ENCODE assay signal across 7 mouse cellular contexts in genomic region chr10:80281921-80282371, GRCm38 (mm10). TPM values are rescaled to one million over a fixed set of nuclear protein-coding genes. Genes with fewer than 3 reads are reported as not detected.
DNase-seq lines count a peak whose midpoint lies in the region; ATAC-seq and TF ChIP-seq lines count a peak whose summit lies in the region.

No protein-coding gene starts in this region.

- H3K9ac ChIP-seq in liver, postnatal 0 days (replicated peaks) = 0 out of 2 replicates have a peak overlapping the region, but pooled peaks have one; percentile 30
- H3K9ac ChIP-seq in liver, embryonic 12.5 days = no peak overlapping the region
- H3K9ac ChIP-seq in kidney, embryonic 14.5 days (ENCODE audit: low read depth, low read length) = no peak overlapping the region
- H3K9ac ChIP-seq in neural tube, embryonic 15.5 days (replicated peaks) = 0 out of 2 replicates have a peak overlapping the region, but pooled peaks have one; percentile 6
- H3K9ac ChIP-seq in forebrain, embryonic 15.5 days (replicated peaks) = no peak overlapping the region
- H3K9ac ChIP-seq in forebrain, embryonic 13.5 days = no peak overlapping the region

- peak; percentile 63 for DNase-seq in liver, postnatal 0 days
- DNase-seq in cerebellum, postnatal 36 days = peak; percentile 43 to 53

- no peak overlapping the region for H3K4me2 ChIP-seq in liver, postnatal 0 days (ENCODE audit: low read depth, low read length)
- H3K4me2 ChIP-seq in liver, embryonic 12.5 days = no peak overlapping the region
- H3K4me2 ChIP-seq in kidney, embryonic 14.5 days (replicated peaks; ENCODE audit: low read depth, low read length) = no peak overlapping the region
- H3K4me2 ChIP-seq in neural tube, embryonic 15.5 days = no peak overlapping the region
- no peak overlapping the region for H3K4me2 ChIP-seq in forebrain, embryonic 15.5 days (replicated peaks)
- H3K4me2 ChIP-seq in forebrain, embryonic 13.5 days = no peak overlapping the region

- ATAC-seq in liver, postnatal 0 days = peak; percentile 47
- no peak for ATAC-seq in liver, embryonic 12.5 days
- ATAC-seq in kidney, embryonic 14.5 days (ENCODE audit: low FRiP score, low TSS enrichment) = peak; percentile 6; the same call in 1 of the 2 replicates
- ATAC-seq in neural tube, embryonic 15.5 days (ENCODE audit: low FRiP score) = no peak; the same call in 1 of the 2 replicates
- ATAC-seq in forebrain, embryonic 15.5 days (replicated peaks) = no peak
- no peak for ATAC-seq in forebrain, embryonic 13.5 days

- TF ChIP-seq CTCF in liver, postnatal 0 days (IDR thresholded peaks at IDR 0.05; ENCODE audit: low read depth) = no peak

- no peak overlapping the region for H3K4me3 ChIP-seq in liver, postnatal 0 days (ENCODE audit: low read depth, low read length)
- H3K4me3 ChIP-seq in liver, embryonic 12.5 days = no peak overlapping the region
- no peak overlapping the region for H3K4me3 ChIP-seq in kidney, embryonic 14.5 days (ENCODE audit: low read length)
- no peak overlapping the region for H3K4me3 ChIP-seq in neural tube, embryonic 15.5 days (replicated peaks)
- H3K4me3 ChIP-seq in forebrain, embryonic 15.5 days = no peak overlapping the region
- no peak overlapping the region for H3K4me3 ChIP-seq in forebrain, embryonic 13.5 days

- 61% methylated on average over 8 of the region's 8 CpGs for WGBS in liver, postnatal 0 days (ENCODE audit: insufficient replicate concordance)
- WGBS in liver, embryonic 12.5 days (ENCODE audit: insufficient replicate concordance) = 85% methylated on average over 8 of the region's 8 CpGs
- WGBS in kidney, embryonic 14.5 days = 73% methylated on average over 8 of the region's 8 CpGs
- WGBS in neural tube, embryonic 15.5 days = 51% methylated on average over 8 of the region's 8 CpGs
- 75% methylated on average over 8 of the region's 8 CpGs for WGBS in forebrain, embryonic 15.5 days
- 85% methylated on average over 8 of the region's 8 CpGs for whole genome bisulfite sequencing in forebrain, embryonic 13.5 days

- H3K36me3 ChIP-seq in liver, postnatal 0 days (replicated peaks; ENCODE audit: insufficient read depth, low read length) = peaks cover 80% of the 10 kb centered on the region
- H3K36me3 ChIP-seq in liver, embryonic 12.5 days = peaks cover 100% of the 10 kb centered on the region
- peaks cover 96% of the 10 kb centered on the region for H3K36me3 ChIP-seq in kidney, embryonic 14.5 days (ENCODE audit: control insufficient read depth, insufficient read depth, low read length)
- H3K36me3 ChIP-seq in neural tube, embryonic 15.5 days = peaks cover 93% of the 10 kb centered on the region
- peaks cover 86% of the 10 kb centered on the region for H3K36me3 ChIP-seq in forebrain, embryonic 15.5 days
- peaks cover 98% of the 10 kb centered on the region for H3K36me3 ChIP-seq in forebrain, embryonic 13.5 days (ENCODE audit: poor library complexity, severe bottlenecking)

- H3K27ac ChIP-seq in liver, postnatal 0 days (ENCODE audit: low read depth) = peak overlapping the region; percentile 59
- H3K27ac ChIP-seq in liver, embryonic 12.5 days = no peak overlapping the region
- H3K27ac ChIP-seq in kidney, embryonic 14.5 days (ENCODE audit: low read depth, low read length) = no peak overlapping the region
- 0 out of 2 replicates have a peak overlapping the region, but pooled peaks have one; percentile 37 for H3K27ac ChIP-seq in neural tube, embryonic 15.5 days (replicated peaks)
- H3K27ac ChIP-seq in forebrain, embryonic 15.5 days (replicated peaks) = no peak overlapping the region
- H3K27ac ChIP-seq in forebrain, embryonic 13.5 days = no peak overlapping the region

- H3K9me3 ChIP-seq in liver, postnatal 0 days (ENCODE audit: low read length) = no peaks in the 10 kb centered on the region
- H3K9me3 ChIP-seq in liver, embryonic 12.5 days (replicated peaks) = no peaks in the 10 kb centered on the region
- no peaks in the 10 kb centered on the region for H3K9me3 ChIP-seq in kidney, embryonic 14.5 days (ENCODE audit: control insufficient read depth, low read length)
- no peaks in the 10 kb centered on the region for H3K9me3 ChIP-seq in neural tube, embryonic 15.5 days (replicated peaks)
- H3K9me3 ChIP-seq in forebrain, embryonic 15.5 days = no peaks in the 10 kb centered on the region
- H3K9me3 ChIP-seq in forebrain, embryonic 13.5 days (replicated peaks) = no peaks in the 10 kb centered on the region

- peaks cover 26% of the 10 kb centered on the region for H3K4me1 ChIP-seq in liver, postnatal 0 days (ENCODE audit: insufficient read depth)
- H3K4me1 ChIP-seq in liver, embryonic 12.5 days = no peaks in the 10 kb centered on the region
- H3K4me1 ChIP-seq in kidney, embryonic 14.5 days (ENCODE audit: control insufficient read depth, insufficient read depth, low read length) = no peaks in the 10 kb centered on the region
- H3K4me1 ChIP-seq in neural tube, embryonic 15.5 days = peaks cover 9% of the 10 kb centered on the region
- no peaks in the 10 kb centered on the region for H3K4me1 ChIP-seq in forebrain, embryonic 15.5 days
- no peaks in the 10 kb centered on the region for H3K4me1 ChIP-seq in forebrain, embryonic 13.5 days

- no peak for TF ChIP-seq EP300 in liver, postnatal 0 days (IDR thresholded peaks at IDR 0.05; ENCODE audit: low read depth)

- no peaks in the 10 kb centered on the region for H3K27me3 ChIP-seq in liver, postnatal 0 days (ENCODE audit: insufficient read depth, low read length)
- no peaks in the 10 kb centered on the region for H3K27me3 ChIP-seq in liver, embryonic 12.5 days (replicated peaks)
- H3K27me3 ChIP-seq in kidney, embryonic 14.5 days (ENCODE audit: control insufficient read depth, insufficient read depth, low read length) = no peaks in the 10 kb centered on the region
- H3K27me3 ChIP-seq in neural tube, embryonic 15.5 days (replicated peaks) = no peaks in the 10 kb centered on the region
- H3K27me3 ChIP-seq in forebrain, embryonic 15.5 days = no peaks in the 10 kb centered on the region
- H3K27me3 ChIP-seq in forebrain, embryonic 13.5 days = no peaks in the 10 kb centered on the region

RNA-seq across cellular contexts. Expression of gene Rps15, which starts 10.3 kb away (rescaled TPM):
- 453 and 466 TPM in 2 replicates for polyA plus RNA-seq in liver, postnatal 0 days (2015; fragmentation: Nextera tagmentation; extraction: Ambion mirVana)
- polyA plus RNA-seq in liver, embryonic 12.5 days (2016; fragmentation: Nextera tagmentation; extraction: Ambion mirVana) = 872 and 920 TPM in 2 replicates
- polyA plus RNA-seq in kidney, embryonic 14.5 days (2014; fragmentation: Nextera tagmentation; extraction: Ambion mirVana) = 1,166 and 1,350 TPM in 2 replicates
- 544 and 638 TPM in 2 replicates for polyA plus RNA-seq in neural tube, embryonic 15.5 days (2015; fragmentation: Nextera tagmentation; extraction: Ambion mirVana)
- polyA plus RNA-seq in forebrain, embryonic 15.5 days (2015; fragmentation: Nextera tagmentation; extraction: Ambion mirVana) = 628 and 651 TPM in 2 replicates
- polyA plus RNA-seq in forebrain, embryonic 13.5 days (2015; fragmentation: Nextera tagmentation; extraction: Ambion mirVana) = 805 and 828 TPM in 2 replicates

RNA-seq across cellular contexts. Expression of gene Apc2, which starts 13.8 kb away (rescaled TPM):
- 0.05 and 0.20 TPM in 2 replicates for polyA plus RNA-seq in liver, postnatal 0 days (2015; fragmentation: Nextera tagmentation; extraction: Ambion mirVana)
- polyA plus RNA-seq in liver, embryonic 12.5 days (2016; fragmentation: Nextera tagmentation; extraction: Ambion mirVana) = 0.17 and 0.22 TPM in 2 replicates
- polyA plus RNA-seq in kidney, embryonic 14.5 days (2014; fragmentation: Nextera tagmentation; extraction: Ambion mirVana) = 1.0 and 1.4 TPM in 2 replicates
- polyA plus RNA-seq in neural tube, embryonic 15.5 days (2015; fragmentation: Nextera tagmentation; extraction: Ambion mirVana) = 122 and 144 TPM in 2 replicates
- polyA plus RNA-seq in forebrain, embryonic 15.5 days (2015; fragmentation: Nextera tagmentation; extraction: Ambion mirVana) = 205 and 210 TPM in 2 replicates
- 129 and 140 TPM in 2 replicates for polyA plus RNA-seq in forebrain, embryonic 13.5 days (2015; fragmentation: Nextera tagmentation; extraction: Ambion mirVana)

RNA-seq across cellular contexts. Expression of gene Dazap1, which starts 20.7 kb away (rescaled TPM):
- 19.5 and 21.8 TPM in 2 replicates for polyA plus RNA-seq in liver, postnatal 0 days (2015; fragmentation: Nextera tagmentation; extraction: Ambion mirVana)
- polyA plus RNA-seq in liver, embryonic 12.5 days (2016; fragmentation: Nextera tagmentation; extraction: Ambion mirVana) = 44.3 and 45.9 TPM in 2 replicates
- polyA plus RNA-seq in kidney, embryonic 14.5 days (2014; fragmentation: Nextera tagmentation; extraction: Ambion mirVana) = 45.8 and 56.9 TPM in 2 replicates
- 48.6 and 50.4 TPM in 2 replicates for polyA plus RNA-seq in neural tube, embryonic 15.5 days (2015; fragmentation: Nextera tagmentation; extraction: Ambion mirVana)
- 70.0 and 78.4 TPM in 2 replicates for polyA plus RNA-seq in forebrain, embryonic 15.5 days (2015; fragmentation: Nextera tagmentation; extraction: Ambion mirVana)
- polyA plus RNA-seq in forebrain, embryonic 13.5 days (2015; fragmentation: Nextera tagmentation; extraction: Ambion mirVana) = 61.7 and 64.9 TPM in 2 replicates

RNA-seq across cellular contexts. Expression of gene Gamt, which starts 21.1 kb away (rescaled TPM):
- 93.9 and 101 TPM in 2 replicates for polyA plus RNA-seq in liver, postnatal 0 days (2015; fragmentation: Nextera tagmentation; extraction: Ambion mirVana)
- 43.0 and 50.0 TPM in 2 replicates for polyA plus RNA-seq in liver, embryonic 12.5 days (2016; fragmentation: Nextera tagmentation; extraction: Ambion mirVana)
- polyA plus RNA-seq in kidney, embryonic 14.5 days (2014; fragmentation: Nextera tagmentation; extraction: Ambion mirVana) = 30.2 and 33.6 TPM in 2 replicates
- 27.9 and 34.6 TPM in 2 replicates for polyA plus RNA-seq in neural tube, embryonic 15.5 days (2015; fragmentation: Nextera tagmentation; extraction: Ambion mirVana)
- 21.3 and 24.0 TPM in 2 replicates for polyA plus RNA-seq in forebrain, embryonic 15.5 days (2015; fragmentation: Nextera tagmentation; extraction: Ambion mirVana)
- 18.2 and 18.3 TPM in 2 replicates for polyA plus RNA-seq in forebrain, embryonic 13.5 days (2015; fragmentation: Nextera tagmentation; extraction: Ambion mirVana)

RNA-seq across cellular contexts. Expression of gene Ndufs7, which starts 33.0 kb away (rescaled TPM):
- 313 and 321 TPM in 2 replicates for polyA plus RNA-seq in liver, postnatal 0 days (2015; fragmentation: Nextera tagmentation; extraction: Ambion mirVana)
- 296 and 312 TPM in 2 replicates for polyA plus RNA-seq in liver, embryonic 12.5 days (2016; fragmentation: Nextera tagmentation; extraction: Ambion mirVana)
- 382 and 390 TPM in 2 replicates for polyA plus RNA-seq in kidney, embryonic 14.5 days (2014; fragmentation: Nextera tagmentation; extraction: Ambion mirVana)
- 353 and 368 TPM in 2 replicates for polyA plus RNA-seq in neural tube, embryonic 15.5 days (2015; fragmentation: Nextera tagmentation; extraction: Ambion mirVana)
- polyA plus RNA-seq in forebrain, embryonic 15.5 days (2015; fragmentation: Nextera tagmentation; extraction: Ambion mirVana) = 248 and 260 TPM in 2 replicates
- 267 and 274 TPM in 2 replicates for polyA plus RNA-seq in forebrain, embryonic 13.5 days (2015; fragmentation: Nextera tagmentation; extraction: Ambion mirVana)

Comparison
In these comparisons a context has a peak if more than half of its experiments do, and no peak if none do; other contexts are left out.
1. ATAC-seq: peak in liver, postnatal 0 days (single experiment) and kidney, embryonic 14.5 days (single experiment); none in liver, embryonic 12.5 days (single experiment), neural tube, embryonic 15.5 days (single experiment), forebrain, embryonic 15.5 days (single experiment) and forebrain, embryonic 13.5 days (single experiment).
2. H3K27ac ChIP-seq: peak in liver, postnatal 0 days (single experiment) and neural tube, embryonic 15.5 days (single experiment); none in liver, embryonic 12.5 days (single experiment), kidney, embryonic 14.5 days (single experiment), forebrain, embryonic 15.5 days (single experiment) and forebrain, embryonic 13.5 days (single experiment).
3. H3K9ac ChIP-seq: peak in liver, postnatal 0 days (single experiment) and neural tube, embryonic 15.5 days (single experiment); none in liver, embryonic 12.5 days (single experiment), kidney, embryonic 14.5 days (single experiment), forebrain, embryonic 15.5 days (single experiment) and forebrain, embryonic 13.5 days (single experiment).
4. RNA of gene Apc2, which starts 13.8 kb away (polyA plus RNA-seq): 205 to 210 TPM in forebrain, embryonic 15.5 days, 122 to 144 TPM in neural tube, embryonic 15.5 days and 129 to 140 TPM in forebrain, embryonic 13.5 days; 1.0 to 1.4 TPM in kidney, embryonic 14.5 days, 0.17 to 0.22 TPM in liver, embryonic 12.5 days and 0.05 to 0.20 TPM in liver, postnatal 0 days; every median in the first group is over 10 times any median in the second.